Mouse (Mus musculus) embryo, embryonic 11.5 days (tissue): ENCODE results near the gene Atxn1l.
"Not testable (repeated sequence)": the region's sequence is repeated elsewhere in the genome, so short reads cannot be mapped to it uniquely, and the experiment has no call there.

Experiments
- DNase-seq: peaks from one replicate; pipeline ENCODE4 v3.0.0-alpha.2; 2012; ENCODE audit warnings: low read depth, low spot score

The Atxn1l gene

GRCm38 (mm10) chr8:109737237-109738048 lies at the start of gene Atxn1l:
TSS of gene Atxn1l (minus strand) at chr8:109737739.
- peak; percentile 87 for DNase-seq

- DNase-seq, result no peak
Measured at GRCm38 (mm10) chr8:109780548-109780947, 43.0 kb upstream of the Atxn1l start.

GRCm38 (mm10) chr8:109779431-109780228 lies 42.1 kb upstream of the Atxn1l start:
- DNase-seq, result no peak

DNA sequence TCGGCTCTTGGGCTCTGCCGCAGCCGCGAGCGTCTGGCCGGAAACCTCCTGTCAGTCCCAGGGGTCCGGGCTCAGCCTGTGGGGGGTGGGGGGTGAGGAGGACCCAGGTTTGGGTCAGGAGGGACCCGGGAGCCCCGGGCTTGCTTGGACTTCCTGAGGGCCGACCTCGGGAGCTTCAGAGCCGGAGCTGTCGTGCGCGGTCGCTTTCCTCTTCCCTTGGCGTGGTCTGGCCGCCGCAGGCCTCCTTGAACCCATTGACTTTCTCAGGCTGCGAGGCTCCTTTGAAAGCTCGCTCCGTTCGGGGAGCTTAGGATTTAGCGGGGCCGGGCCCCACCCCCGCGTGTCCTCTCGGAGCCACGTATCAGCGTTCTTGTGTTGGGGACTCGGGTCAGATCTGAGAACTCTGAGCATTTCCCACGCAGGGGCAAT lies 41.5 kb upstream of the Atxn1l start:
- no peak for DNase-seq

DNA sequence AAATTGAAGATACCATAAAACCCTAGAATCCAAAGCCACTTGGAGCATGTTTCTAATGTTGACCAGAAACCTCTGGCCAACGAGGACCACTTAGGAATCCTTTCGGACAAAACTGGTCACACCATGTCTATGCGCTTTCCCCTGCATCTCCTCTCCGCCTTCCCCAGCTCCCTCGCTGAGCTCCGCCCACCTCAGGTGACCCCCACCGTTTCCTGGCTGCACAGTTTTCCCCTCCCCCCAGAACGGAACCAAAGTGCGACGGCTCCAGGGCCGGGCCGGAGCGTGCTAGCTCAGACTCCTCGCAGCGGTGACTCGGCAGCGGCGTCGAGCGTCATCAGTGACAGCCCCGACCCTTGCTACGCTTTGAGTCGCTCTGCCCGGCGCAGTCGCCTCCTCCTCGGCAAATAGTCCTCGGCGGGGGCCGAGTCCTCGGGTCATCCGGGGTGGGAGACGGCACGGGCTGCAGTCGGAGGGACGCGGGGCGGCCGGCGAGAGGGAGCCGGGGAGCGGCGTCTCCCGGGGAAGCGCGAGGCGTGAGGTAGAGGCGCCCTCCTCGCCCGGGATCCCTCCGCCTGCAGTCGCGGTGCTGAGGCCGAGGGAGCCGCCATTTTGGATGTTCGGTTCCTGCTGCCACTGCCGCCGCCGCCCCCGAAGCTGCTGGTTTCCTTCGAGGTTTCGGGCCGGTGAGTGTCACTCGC lies 40.9 kb upstream of the Atxn1l start, which contains the start of gene Ap1g1:
Gene Ap1g1 (plus strand): TSS at position 275 of the 698 bp plus-strand sequence.
- DNase-seq, result peak; percentile 97

GRCm38 (mm10) chr8:109777851-109778250 lies 40.3 kb upstream of the Atxn1l start:
- no peak for DNase-seq

- no peak for DNase-seq
Measured at GRCm38 (mm10) chr8:109773154-109773553, 35.6 kb upstream of the Atxn1l start.

- DNase-seq, result no peak
Measured at GRCm38 (mm10) chr8:109766081-109766480, 28.5 kb upstream of the Atxn1l start.

GRCm38 (mm10) chr8:109764031-109764430 lies 26.5 kb upstream of the Atxn1l start:
- DNase-seq, result no peak

DNA sequence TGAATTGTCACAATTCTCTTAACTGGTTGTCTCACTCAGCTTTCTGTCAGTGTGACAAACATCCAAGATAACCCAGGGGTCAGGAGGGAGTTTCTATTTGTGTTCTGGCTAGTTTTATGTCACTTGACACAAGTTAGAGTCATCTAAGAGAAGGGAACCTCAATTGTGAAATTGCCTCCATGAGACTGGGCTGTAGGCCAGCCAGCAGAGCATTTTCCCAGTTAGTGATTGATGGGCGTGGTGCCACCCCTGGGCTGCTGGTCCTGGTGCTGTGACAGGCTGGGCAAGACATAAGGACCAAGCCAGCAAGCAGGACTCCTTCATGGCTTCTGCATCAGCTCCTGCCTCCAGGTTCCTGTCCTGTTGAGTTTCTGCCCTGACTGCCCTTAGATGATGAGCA lies 22.7 kb upstream of the Atxn1l start:
- no peak for DNase-seq

- DNase-seq, result no peak
Measured at GRCm38 (mm10) chr8:109759426-109759825, 21.9 kb upstream of the Atxn1l start.

GRCm38 (mm10) chr8:109756849-109757248 lies 19.3 kb upstream of the Atxn1l start:
- DNase-seq, result no peak

- DNase-seq, result not testable (repeated sequence)
Measured at GRCm38 (mm10) chr8:109755554-109755953, 18.0 kb upstream of the Atxn1l start.

DNA sequence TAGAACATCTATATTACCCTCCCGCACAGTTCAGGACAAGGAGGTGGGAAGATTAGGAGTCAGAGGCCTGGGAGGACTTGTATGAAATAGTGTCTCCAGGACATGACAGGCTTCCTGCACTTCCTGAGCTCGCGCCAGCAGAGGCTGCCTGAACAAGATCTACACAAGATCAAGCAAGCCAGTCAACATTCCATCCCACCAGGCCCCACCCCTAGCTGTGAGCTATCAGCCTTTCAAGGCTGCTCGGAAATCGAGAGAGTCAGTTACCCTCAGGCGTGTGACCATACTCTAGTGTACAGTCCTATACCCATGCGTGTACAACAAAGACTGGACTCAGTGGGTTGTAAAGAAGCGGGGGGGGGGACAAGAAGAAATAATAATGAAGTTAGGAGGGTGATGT lies 17.2 kb upstream of the Atxn1l start:
- DNase-seq, result no peak

GRCm38 (mm10) chr8:109751731-109752485 lies 14.4 kb upstream of the Atxn1l start:
- no peak for DNase-seq

- no peak for DNase-seq
Measured at GRCm38 (mm10) chr8:109750699-109751098, 13.2 kb upstream of the Atxn1l start.

- no peak for DNase-seq
Measured at GRCm38 (mm10) chr8:109750274-109750673, 12.7 kb upstream of the Atxn1l start.

DNA sequence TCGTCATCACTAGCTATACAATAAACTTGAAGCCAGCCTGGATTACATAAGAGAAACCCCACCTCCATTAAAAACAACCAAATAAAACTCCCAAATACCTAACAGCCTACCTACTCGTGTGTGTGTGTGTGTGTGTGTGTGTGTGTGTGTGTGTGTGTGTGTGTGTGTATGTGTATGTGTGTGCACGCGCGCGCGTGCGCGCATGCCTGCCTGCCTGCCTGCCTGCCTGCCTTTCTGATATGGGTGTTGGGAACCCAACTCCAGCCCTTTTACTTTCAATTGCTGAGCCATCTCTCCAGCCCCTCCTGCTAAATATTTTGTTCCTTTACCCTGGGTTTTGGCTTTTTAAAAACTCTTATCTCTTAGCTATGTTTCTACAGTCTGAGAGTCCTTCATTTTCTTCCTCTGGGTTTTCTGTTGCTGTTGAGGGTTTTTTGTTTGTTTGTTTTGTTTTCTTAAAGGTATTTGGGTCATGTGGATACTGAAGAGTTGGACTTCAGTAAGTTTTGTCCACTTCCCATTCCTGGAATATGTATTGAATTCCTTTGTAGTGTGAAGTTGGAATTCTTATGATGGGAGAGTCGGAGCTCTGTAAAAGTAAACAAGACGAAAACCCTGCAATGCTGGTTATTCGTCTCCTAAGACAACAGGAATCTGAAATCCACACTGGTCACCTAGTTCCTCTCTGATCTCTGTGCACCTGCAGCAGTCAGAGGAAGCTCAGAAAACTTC lies 10.1 kb upstream of the Atxn1l start:
- DNase-seq, result no peak

- DNase-seq, result no peak
Measured at GRCm38 (mm10) chr8:109738049-109738380, 476 bp upstream of the Atxn1l start.

- no peak for DNase-seq
Measured at GRCm38 (mm10) chr8:109736819-109737218, 720 bp downstream of the Atxn1l start.

DNA sequence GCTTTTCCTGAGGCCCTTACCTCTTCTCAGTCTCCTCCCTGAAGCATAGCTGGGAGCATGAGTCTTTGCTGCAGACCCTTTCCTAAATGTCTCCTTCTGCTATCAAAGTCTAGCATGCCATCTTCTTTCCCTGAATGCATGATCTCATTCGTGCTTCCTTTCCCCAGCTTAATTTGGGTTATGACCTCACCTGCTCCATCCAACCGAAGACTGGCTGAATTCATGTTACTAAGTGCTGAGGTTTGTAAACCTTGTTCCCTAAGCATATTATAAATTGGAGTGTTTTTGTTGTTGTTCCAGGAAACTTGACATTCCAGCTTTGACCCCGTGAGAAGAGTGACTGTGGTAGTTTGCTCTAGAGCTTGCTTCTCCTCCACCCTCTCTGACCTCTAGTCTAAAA lies 3.5 kb downstream of the Atxn1l start:
- no peak for DNase-seq
